Mouse (Mus musculus): ENCODE results near the gene Qrich1.

Qrich1 gene

DNA sequence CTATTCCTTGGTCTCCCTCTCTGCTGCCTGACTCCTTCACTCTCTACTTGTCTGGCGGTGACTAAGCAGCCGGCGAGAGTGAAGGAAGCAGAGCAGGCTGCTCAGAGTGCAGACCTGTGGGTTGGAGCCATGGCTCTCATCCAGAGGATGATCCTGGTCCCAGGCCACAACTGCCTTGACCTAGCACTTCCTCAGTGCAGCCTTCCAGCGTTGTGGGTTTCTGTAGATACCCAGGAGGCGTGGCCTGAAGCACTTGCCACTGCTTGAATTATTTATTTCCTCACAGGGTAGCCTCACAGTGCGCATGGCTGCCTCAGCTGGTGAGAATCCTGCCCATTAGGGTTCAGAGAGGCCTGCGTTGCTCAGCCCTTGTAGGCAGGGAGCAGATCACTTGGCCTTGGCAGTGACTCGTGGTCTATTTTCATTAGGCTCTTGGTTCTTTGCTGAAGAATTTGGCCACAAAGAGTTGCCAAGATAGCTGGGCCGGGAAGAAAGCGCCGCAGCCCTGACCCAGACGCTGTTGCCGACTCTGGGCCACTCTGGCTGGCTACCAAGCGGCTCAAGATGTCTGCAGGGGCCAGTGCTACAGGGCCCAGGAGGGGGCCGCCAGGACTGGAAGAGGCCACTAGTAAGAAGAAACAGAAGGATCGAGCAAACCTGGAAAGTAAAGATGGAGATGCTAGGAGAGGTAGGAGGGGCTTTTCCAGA lies 24.4 kb upstream of the Qrich1 start:
- in situ Hi-C loops (cut with MboI, MseI): loop anchor here (10.0 kb wide), 1 partner anchor 553 kb away; no protein-coding TSS in a partner anchor

DNA sequence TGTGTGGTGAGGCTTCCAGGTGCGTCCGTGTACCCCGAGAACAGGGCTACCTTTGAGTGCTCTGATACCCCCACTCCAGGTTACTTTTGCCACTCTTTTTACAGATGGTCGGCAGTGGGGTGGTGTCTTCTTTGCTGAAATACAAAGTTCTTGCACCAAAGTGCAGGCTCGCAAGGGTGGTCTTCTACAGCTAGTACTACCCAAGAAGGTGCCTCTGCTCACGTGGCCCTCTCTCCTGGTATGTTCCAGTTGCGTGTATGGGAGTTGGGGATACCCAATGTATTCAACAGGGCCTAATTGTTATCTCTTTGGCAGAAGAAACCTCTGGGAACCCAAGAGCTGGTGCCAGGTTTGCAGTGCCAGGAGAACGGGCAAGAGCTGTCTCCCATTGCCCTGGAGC lies 23.4 kb upstream of the Qrich1 start:
- in situ Hi-C loops (cut with MboI, MseI): loop anchor here (10.0 kb wide), 1 partner anchor 552 kb away; no protein-coding TSS in a partner anchor

DNA sequence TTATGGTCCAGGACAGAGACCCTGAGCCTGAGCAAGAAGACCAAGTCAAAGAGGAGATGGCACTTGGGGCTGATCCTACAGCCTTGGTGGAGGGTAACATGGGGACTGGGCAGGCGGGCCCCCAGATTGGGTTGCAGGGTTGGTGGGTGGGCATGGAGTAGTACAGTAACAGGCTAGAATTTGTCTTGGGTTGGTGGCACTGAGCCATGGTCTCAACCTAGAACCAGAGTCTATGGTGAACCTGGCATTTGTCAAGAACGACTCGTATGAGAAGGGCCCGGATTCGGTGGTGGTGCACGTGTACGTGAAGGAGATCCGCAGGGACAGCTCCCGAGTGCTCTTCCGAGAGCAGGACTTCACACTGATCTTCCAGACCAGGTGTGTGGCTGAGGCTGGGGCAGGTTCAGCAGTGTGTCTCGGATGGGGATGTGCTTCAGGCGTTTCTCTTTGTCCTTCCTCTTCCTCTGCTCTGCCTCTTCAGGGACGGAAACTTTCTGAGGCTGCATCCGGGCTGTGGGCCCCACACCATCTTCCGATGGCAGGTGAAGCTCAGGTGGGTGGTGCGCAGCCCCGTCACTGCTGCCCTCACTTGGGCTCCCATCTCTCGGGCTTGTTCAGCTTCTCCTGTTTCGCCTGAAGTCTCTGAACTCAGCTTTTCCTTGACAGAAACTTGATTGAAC lies 22.3 kb upstream of the Qrich1 start:
- in situ Hi-C loops (cut with MboI, MseI): loop anchor here (10.0 kb wide), 1 partner anchor 551 kb away; no protein-coding TSS in a partner anchor

DNA sequence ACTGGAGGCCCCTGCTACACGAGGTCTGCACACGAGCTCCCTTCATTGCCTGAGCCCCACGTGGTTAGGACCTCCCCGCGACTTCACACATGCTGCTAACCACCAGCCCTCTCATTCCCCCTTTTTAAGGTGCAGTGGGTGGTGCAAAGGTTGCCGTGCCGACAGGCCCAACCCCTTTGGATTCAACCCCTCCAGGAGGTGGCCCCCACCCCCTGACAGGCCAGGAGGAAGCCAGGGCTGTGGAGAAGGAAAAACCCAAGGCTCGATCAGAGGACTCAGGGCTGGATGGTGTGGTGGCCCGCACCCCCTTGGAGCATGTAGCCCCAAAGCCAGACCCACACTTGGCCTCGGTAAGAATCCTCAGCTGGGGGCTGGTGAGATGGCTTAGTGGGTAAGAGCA lies 21.7 kb upstream of the Qrich1 start:
- in situ Hi-C loops (cut with MboI, MseI): loop anchor here (10.0 kb wide), 1 partner anchor 550 kb away; no protein-coding TSS in a partner anchor

DNA sequence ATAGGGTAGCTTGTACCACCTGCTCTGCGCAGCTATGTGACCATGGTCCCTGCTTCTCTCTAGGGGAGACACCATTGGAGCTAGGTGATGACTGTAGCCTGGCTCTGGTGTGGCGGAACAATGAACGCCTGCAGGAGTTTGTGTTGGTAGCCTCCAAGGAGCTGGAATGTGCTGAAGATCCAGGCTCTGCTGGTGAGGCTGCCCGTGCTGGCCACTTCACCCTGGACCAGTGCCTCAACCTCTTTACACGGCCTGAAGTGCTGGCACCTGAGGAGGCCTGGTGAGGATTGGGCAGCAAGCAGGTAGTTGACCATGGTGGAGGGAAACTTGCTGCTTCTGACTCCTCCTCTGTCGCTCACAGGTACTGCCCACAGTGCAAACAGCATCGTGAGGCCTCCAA lies 17.4 kb upstream of the Qrich1 start:
- in situ Hi-C loops (cut with MboI, MseI): loop anchor here (10.0 kb wide), 1 partner anchor 546 kb away; no protein-coding TSS in a partner anchor

DNA sequence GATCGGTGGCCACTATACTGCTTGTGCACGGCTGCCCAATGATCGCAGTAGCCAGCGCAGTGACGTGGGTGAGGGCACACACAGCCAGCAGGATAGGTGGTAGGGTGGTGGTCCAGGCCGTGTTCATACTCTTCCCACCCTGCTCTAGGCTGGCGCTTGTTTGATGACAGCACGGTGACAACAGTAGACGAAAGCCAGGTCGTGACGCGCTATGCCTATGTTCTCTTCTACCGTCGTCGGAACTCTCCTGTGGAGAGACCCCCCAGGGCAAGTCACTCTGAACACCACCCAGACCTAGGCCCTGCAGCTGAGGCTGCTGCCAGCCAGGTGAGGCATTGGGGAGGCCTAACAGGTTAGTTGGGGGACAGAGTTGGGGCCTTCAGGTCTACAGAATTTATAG lies 16.7 kb upstream of the Qrich1 start:
- in situ Hi-C loops (cut with MboI, MseI): loop anchor here (10.0 kb wide), 1 partner anchor 545 kb away; no protein-coding TSS in a partner anchor

DNA sequence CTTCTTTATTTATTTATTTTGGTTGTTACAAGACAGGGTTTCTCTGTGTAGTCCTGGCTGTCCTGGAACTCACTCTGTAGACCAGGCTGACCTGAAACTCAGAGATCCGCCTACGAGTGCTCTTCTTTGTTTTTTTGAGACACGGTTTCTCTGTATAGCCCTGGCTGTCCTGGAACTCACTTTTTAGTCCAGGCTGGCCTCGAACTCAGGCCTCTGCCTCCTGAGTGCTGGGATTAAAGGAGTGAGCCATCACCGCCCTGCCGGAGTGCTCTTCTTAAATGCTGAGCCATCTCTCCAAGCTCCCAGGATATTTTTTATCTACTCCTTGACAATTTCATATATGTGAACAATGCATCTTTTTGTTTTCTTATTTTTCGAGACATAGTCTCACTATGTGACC lies 9.7 kb upstream of the Qrich1 start:
- in situ Hi-C loops (cut with MboI, MseI): no loop called here

DNA sequence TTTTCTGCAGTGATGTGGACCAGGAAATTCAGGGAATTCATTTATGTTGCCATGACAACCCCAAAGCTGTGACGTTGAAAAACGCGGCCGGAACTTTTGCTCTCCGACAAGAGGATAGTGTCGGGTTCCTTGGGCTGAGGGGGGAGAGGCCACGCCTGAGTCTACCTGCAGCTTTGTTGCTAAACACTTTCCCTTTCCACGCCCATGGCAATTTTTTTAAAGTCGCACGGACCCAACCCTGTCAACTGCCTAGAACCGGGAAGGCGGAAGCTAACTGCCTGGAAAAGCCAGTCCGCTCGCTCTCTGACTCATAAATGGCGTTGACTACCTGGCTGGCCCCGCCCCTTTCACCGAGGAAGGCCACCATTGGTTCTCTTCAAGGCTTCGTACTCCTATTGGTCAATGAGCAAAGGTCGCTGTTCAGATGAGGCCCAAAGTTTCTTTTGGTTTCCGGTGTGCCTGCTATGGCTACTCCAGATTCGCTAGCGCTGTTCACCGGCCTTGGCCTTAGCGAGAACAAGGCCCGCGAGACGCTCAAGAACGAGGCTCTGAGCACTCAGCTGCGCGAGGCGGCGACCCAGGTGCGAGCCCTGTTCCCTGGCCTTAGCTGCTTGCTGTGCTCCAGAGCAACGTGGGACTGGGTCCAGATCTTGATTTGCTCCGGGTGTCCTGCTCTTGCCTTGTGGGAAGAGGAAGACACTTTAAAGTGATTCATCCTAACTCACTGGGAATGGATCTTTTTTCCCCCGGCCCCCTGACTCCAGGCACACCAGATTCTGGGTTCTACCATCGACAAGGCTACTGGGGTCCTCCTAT lies 8.8 kb upstream of the Qrich1 start, which contains the start of gene Qars:
Gene Qars, plus strand, starts transcription at position 88 of the 816 bp plus-strand sequence.
- in situ Hi-C loops (cut with MboI, MseI): no loop called here

DNA sequence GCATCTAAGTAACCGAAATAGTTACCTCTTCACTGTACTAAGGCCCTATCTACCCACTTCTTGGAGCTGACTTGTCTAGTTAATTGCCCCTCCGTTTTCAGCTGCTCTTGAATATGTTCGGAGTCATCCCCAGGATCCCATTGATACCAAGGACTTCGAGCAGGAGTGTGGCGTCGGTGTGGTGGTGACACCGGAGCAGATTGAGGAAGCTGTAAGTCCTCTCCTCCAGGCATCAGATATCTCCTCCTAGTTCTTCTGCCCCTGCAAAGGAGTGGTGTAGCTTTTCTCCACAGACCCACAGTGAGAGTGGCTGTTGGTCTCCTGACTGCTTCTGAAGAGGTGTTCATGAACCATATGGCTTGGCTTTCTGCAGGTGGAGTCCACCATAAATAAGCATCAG lies 7.8 kb upstream of the Qrich1 start:
- in situ Hi-C loops (cut with MboI, MseI): no loop called here

DNA sequence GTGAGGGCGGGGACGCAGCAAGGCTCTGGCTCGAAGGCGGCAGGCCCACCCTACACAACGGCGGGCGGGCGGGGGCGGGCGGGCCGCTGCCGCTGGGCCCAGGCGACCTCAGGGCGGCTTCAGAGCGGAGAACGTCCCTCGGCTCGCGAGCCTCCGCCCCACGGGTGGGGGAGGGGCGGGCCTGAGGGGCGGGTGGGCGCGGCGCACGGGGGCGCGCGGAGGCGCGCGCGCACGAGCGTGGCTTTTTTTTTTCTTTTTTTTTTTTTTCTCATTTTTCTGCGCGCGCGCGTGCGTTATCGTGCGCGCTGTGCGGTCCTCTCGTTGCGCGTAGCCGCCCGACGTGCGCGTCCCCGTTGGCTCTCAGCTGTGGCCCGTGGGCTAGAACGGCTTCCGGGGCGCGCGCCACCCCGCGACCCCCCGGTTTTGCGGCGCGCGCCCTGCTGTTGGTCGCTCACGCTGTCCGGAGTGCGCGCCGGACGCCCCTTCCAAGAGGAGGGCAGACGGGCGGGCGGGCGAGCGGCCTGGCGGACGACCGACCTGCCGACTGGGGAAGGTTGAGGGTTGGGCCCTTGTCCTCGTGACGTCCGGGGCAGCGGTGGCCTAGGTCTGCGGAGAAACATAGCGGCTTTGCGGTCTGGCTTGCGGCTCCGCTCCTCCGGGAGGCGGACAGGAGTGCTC lies 786 bp downstream of the Qrich1 start:
- in situ Hi-C loops (cut with MboI, MseI): no loop called here

DNA sequence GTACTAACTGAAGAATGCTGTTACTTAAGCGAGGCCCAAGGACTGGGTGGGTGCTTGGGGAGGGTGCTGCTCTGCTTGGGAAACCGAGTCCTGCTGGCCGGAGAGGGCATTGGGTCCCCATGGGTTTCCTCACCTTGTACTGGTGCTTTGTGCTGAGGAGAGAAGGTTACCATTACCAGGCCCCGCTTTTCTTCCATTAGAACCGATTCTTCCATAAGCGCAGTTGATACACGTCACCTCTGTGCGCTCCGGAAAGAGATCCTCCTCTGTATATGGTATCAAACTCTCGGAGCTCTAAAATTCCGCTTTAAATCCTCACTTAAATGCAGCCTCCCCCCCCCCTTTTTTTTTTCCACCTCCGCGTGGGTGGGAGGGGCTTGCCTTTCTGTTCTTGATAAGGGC lies 1.3 kb downstream of the Qrich1 start:
- in situ Hi-C loops (cut with MboI, MseI): no loop called here

DNA sequence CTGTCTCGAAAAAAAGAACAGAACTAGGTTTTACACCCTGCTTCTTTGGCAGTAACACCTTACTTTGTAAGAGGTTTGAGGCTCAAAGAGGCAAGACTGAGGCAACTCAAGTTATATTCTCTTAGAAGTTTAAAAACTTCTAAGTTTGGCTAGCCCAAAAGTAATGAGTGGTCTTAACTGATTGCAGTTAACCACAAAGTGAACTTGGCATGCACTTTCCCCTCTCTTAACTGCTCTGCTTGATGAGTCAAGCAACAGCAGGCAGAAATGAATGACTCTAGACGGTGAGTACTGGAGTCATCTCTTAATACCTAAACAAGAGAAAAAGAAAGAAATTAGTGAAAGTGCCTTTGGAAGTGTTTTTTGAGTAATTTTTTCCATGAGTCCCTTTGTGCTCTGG lies 5.0 kb downstream of the Qrich1 start:
- in situ Hi-C loops (cut with MboI, MseI): no loop called here

DNA sequence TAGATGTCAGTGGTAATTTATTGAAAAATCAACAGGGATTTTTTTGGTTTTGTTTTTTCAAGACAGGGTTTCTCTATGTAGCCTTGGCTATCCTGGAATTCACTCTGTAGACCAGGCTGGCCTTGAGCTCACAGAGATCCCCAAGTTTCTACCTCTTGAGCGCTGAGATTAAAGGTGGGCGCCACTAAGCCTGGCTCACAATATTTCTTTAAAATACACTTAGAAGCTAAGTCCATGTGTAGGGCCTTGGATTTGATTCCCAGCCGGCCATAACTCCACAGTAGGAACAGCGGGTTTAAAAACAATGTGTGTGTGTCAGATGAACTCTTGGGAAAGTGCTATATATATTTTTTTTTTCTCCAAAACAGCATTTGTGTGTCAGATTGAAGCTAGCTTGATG lies 6.7 kb downstream of the Qrich1 start:
- in situ Hi-C loops (cut with MboI, MseI): no loop called here

DNA sequence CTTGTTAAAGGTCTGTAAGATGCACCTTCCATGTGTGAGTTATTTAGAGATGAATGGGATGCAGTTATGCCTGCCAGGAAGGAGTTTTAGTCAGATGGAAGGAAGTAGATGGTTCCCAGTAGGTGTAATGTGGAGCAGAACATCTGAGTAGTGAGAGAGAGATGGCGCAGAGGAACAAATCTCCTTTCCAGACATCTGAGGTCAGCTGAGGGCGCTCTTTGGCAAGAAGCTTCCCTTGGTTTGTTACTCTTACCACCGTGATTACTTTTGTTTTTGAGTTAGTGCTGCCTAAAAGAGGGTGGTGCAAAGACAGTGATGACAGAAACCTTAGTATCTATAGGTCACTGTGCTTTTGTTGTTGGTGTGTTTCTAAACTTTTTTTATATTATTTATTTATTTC lies 8.8 kb downstream of the Qrich1 start:
- in situ Hi-C loops (cut with MboI, MseI): loop anchor here (25.0 kb wide), 2 partner anchors 1637 to 1663 kb away; no protein-coding TSS in a partner anchor

DNA sequence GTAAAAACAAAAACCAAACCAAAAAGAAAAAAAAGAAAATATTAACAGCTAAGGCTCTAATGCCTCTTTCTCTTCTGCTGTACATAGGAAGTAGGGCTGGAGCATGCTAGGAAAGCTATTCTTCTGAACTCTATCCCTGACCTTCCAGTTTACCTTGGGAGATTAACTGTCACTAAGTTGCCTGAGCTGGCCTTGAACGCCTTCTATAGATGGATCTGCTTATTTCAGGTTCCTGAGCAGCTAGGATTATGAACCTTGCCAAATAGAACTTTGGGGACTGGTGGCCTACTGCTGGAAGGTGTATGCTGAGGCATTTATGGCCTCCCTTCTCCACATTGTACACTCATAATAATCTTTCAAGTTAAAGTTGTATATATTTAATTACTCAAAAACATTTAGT lies 14.3 kb downstream of the Qrich1 start:
- in situ Hi-C loops (cut with MboI, MseI): loop anchor here (5.0 to 25.0 kb wide), 3 partner anchors 154 to 1669 kb away; no protein-coding TSS in a partner anchor

DNA sequence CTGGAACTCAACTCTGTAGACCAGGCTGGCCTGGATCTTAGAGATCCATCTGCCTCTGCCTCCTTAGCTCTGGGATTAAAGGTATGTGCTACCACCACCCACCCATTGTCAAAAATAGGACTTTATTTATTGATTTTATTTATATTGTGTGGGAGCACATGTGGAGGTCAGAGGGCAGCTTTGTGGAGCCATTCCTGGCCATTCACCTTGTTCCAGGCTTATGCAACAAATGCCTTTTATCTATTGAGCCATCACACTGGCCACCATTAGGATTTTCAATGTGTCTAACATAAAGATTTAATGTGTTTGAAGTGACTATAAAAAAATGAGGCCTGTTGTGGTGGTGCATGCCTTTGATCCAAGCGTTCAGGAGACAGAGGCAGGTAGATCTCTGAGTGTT lies 14.9 kb downstream of the Qrich1 start:
- in situ Hi-C loops (cut with MboI, MseI): loop anchor here (5.0 to 25.0 kb wide), 3 partner anchors 154 to 1669 kb away; no protein-coding TSS in a partner anchor

DNA sequence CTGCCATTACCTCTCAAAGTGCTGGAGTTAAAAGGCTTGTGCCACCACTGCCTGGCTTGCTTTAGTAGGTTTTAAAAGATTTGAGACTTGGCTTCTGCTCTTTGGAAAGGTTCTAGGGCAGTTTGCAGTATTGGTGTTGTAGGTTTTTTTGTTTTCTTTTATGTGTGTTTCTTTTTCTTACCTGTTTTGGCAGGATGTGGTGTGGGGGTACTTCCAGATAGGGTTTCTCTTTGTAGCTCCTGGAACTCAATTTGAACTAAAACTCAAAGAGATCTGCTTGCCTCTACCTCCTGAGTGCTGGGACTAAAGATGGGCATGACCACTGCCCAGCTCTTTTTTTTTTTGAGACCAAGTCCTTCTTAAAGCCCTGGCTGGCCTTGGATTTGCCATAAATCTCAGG lies 24.2 kb downstream of the Qrich1 start:
- in situ Hi-C loops (cut with MboI, MseI): loop anchor here (10.0 to 25.0 kb wide), 3 partner anchors 796 to 1679 kb away; no protein-coding TSS in a partner anchor

DNA sequence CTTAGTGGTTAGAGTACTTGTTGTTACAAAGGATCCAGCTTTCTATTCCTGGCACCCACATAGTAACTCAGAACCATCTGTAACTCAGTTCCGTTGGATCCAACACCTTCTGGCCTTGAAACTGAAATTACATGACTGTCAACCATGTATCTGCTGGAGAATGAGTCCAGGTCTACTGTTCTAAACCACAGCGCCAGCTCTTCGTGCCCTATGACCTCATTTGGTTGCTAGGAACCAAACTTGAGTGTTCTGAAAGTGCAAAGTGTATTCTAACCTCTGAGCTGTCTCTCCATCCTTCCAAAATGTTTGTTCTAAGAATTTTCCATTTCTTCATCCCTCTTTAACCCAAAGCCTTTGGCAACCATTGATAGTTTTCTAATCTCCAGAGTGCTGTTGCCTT lies 29.4 kb downstream of the Qrich1 start:
- in situ Hi-C loops (cut with MboI, MseI): loop anchor here (10.0 to 25.0 kb wide), 3 partner anchors 801 to 1684 kb away; no protein-coding TSS in a partner anchor

DNA sequence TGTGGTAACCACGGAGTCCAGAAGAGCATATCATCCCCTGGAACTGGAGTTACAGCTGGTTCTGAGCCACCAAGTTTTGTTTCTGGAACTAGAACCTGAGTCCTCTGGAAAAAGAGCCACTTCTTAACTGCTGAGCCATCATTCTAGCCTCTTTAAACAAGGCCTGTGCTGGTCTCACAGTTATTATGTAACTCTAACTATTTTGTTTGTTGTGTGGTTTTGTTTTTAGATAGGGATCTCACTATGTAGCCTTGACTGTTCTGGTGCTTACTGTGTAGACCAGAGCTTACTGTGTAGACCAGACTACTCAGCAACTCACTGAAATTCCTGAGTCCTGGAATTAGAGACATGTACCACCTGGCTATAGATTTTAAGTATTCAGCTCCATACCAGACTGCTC lies 30.3 kb downstream of the Qrich1 start:
- in situ Hi-C loops (cut with MboI, MseI): loop anchor here (10.0 to 25.0 kb wide), 3 partner anchors 802 to 1685 kb away; no protein-coding TSS in a partner anchor

DNA sequence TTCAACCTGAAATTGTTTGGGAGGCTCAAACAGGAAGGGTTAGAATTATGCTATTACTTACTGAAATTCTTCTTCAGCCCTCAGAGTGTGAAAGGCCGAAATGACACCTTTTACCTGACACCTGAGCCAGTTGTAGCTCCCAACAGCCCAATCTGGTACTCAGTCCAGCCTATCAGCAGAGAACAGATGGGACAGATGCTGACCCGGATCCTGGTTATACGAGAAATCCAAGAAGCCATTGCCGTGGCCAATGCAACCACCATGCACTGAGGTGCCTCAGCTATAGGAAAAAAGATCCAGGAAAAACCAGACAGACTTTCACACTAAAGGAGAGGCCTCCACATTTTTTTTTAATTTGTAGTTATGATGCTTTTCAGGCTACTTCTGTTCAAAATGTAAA lies 42.6 kb downstream of the Qrich1 start:
- in situ Hi-C loops (cut with MboI, MseI): loop anchor here (10.0 kb wide), 1 partner anchor 794 kb away; no protein-coding TSS in a partner anchor
